Mouse (Mus musculus) spleen, postnatal 0 days (tissue): Measurements from ENCODE around the gene Olfr1508. TPM values are rescaled to one million over a fixed set of nuclear protein-coding genes. Genes with fewer than 3 reads are reported as not detected.

ENCODE experiments used
- polyA plus RNA-seq: library from polyadenylated mRNA; unstranded; fragments of >200 nt; fragmentation: Nextera tagmentation; extraction: Ambion mirVana; gene quantifications from 2 replicates; pipeline ENCODE4 v1.2.1, GENCODE M21; 2015

Gene Olfr1508
- polyA plus RNA-seq, result not detected in 2 replicates

GRCm38 (mm10) chr14:52467395-52467794, at the start of gene Olfr1508:
Gene Olfr1508 (minus strand): TSS chr14:52467495.

DNA sequence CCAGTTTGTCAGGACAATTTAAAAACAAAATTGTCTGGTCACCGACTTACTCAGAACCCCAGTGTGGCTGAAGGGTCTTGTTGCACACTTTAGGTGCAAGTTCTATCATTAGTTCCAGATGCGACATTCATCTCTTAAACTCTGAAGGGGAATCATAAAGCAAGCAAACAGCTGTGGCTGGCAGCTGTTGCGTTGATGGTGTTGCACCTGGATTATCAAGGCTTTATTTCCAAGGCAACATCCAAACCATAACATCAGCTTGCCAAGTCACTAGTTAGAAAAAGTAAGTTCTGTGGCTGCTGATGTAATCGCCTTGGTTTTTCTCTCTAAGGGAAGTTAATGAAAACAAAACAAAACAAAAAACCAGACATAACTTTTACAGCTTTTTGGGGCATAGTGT, 28.2 kb upstream of the Olfr1508 start, which contains the start of gene Olfr1507:
TSS of gene Olfr1507 (minus strand) at position 234 of the 400 bp plus-strand sequence.

DNA sequence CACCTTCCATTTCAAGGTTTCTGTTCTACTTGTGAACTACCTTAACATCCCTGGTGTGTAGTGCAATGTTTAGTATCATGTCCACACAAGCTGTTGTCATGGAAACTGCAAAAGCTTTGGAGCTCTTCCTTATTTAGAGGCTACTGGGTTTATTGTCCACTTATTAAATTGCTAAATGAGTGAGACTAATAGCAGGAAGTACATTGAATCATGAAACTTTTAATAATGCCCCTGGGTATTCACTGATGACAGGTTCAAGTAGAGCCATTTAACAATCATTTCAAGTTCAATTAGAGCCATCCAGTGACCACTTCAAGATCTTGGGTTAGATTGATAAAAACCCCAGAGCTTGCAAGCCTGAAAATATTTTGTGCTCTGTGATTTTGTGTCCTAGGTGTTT, 24.6 kb downstream of the Olfr1508 start, which contains the start of gene Olfr1509:
TSS of gene Olfr1509 (plus strand) at position 301 of the 400 bp plus-strand sequence.

DNA sequence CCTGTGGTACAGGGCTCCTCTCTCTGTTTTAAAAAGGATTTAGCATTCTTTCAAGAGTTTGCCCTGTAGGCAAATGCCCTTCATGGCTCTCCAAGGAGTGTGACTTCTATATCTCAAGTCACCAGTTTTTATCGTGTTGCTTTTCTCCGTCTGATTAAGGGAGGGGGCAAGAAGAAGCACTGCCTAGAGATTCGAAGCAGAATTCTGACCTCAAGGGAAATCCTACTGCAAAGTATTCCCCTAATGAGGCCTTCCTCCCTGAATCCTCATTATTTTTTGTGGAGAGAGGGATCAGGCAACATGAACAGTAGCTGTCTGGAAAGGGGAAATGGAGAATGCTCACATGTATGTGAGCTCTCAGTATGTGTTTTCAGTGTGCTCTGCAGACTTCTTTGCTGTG, 53.0 kb downstream of the Olfr1508 start, which contains the start of gene Olfr1510:
TSS of gene Olfr1510 (minus strand) at position 101 of the 400 bp plus-strand sequence.

Other genes with a start within 250 kb of the Olfr1508 start
- gene Chd8, start 209.7 kb downstream of the Olfr1508 start, polyA plus RNA-seq, result 20.6 and 24.0 TPM in 2 replicates
- gene Tox4, start 188.3 kb downstream of the Olfr1508 start, polyA plus RNA-seq, result 17.4 and 18.6 TPM in 2 replicates
- 5.4 and 7.6 TPM in 2 replicates for gene Rab2b, start 187.9 kb downstream of the Olfr1508 start, polyA plus RNA-seq
- gene Mettl3, start 162.4 kb downstream of the Olfr1508 start, polyA plus RNA-seq, result 22.5 and 23.3 TPM in 2 replicates
- gene Sall2, start 138.7 kb downstream of the Olfr1508 start, polyA plus RNA-seq, result 3.2 and 5.2 TPM in 2 replicates
- not detected in 2 replicates for gene Olfr1513, start 111.1 kb downstream of the Olfr1508 start, polyA plus RNA-seq
- gene Olfr1512, start 88.3 kb downstream of the Olfr1508 start, polyA plus RNA-seq, result not detected in 2 replicates
- not detected in 2 replicates for gene Olfr1511, start 70.1 kb downstream of the Olfr1508 start, polyA plus RNA-seq
- not detected in 2 replicates for gene Olfr1510, start 53.1 kb downstream of the Olfr1508 start, polyA plus RNA-seq
- gene Olfr1509, start 24.5 kb downstream of the Olfr1508 start, polyA plus RNA-seq, result 0.13 TPM in 1 of 2 replicates, not detected in the other
- not detected in 2 replicates for gene Olfr1507, start 28.3 kb upstream of the Olfr1508 start, polyA plus RNA-seq